ENCODE assay signal across 16 mouse cellular contexts in genomic region chr2:127982610-127983009, GRCm38 (mm10).
"Had no signal": no experiment of that assay in that cellular context is flagged by ENCODE, and none has a peak within 500 bp of the region (broad histone marks: within the 10 kb centered on the region; RNA-seq: fewer than 3 reads in every experiment).

No protein-coding gene starts in this region.

- H3K9ac ChIP-seq: liver, embryonic 13.5 days; liver, embryonic 15.5 days; liver, postnatal 0 days; midbrain, embryonic 13.5 days; midbrain, embryonic 15.5 days; neural tube, embryonic 12.5 days; stomach, embryonic 15.5 days had no signal

- H3K36me3 ChIP-seq: liver, embryonic 13.5 days; liver, embryonic 15.5 days; midbrain, embryonic 13.5 days; midbrain, embryonic 15.5 days; neural tube, embryonic 12.5 days; stomach, embryonic 15.5 days had no signal

- H3K4me2 ChIP-seq: liver, embryonic 13.5 days; liver, embryonic 15.5 days; midbrain, embryonic 11.5 days; midbrain, embryonic 13.5 days; midbrain, embryonic 15.5 days; neural tube, embryonic 12.5 days; stomach, embryonic 15.5 days had no signal

- H3K27ac ChIP-seq: liver, embryonic 13.5 days; liver, embryonic 15.5 days; macrophage; midbrain, embryonic 13.5 days; midbrain, embryonic 15.5 days; neural tube, embryonic 12.5 days; stomach, embryonic 15.5 days; stomach, postnatal 0 days had no signal

- ATAC-seq: liver, postnatal 0 days; lung, postnatal 0 days; midbrain, embryonic 13.5 days; midbrain, embryonic 15.5 days had no signal

- H3K9me3 ChIP-seq: liver, embryonic 13.5 days; liver, embryonic 15.5 days; midbrain, embryonic 13.5 days; midbrain, embryonic 15.5 days; neural tube, embryonic 12.5 days; stomach, embryonic 15.5 days had no signal

- H3K4me3 ChIP-seq: liver, embryonic 13.5 days; liver, embryonic 15.5 days; megakaryocyte, embryonic 14.5 days; midbrain, embryonic 13.5 days; midbrain, embryonic 15.5 days; neural tube, embryonic 12.5 days; stomach, embryonic 15.5 days had no signal

- H3K4me1 ChIP-seq: midbrain, embryonic 13.5 days; midbrain, embryonic 15.5 days; neural tube, embryonic 12.5 days; stomach, embryonic 15.5 days had no signal

- DNase-seq: liver, embryonic 13.5 days; right cerebral cortex, postnatal 14 days; thymus, adult 2 months; thymus, postnatal 25 days; thymus, postnatal 4 days had no signal

- H3K27me3 ChIP-seq: liver, embryonic 13.5 days; liver, embryonic 15.5 days; midbrain, embryonic 13.5 days; midbrain, embryonic 15.5 days; neural tube, embryonic 12.5 days; stomach, embryonic 15.5 days had no signal
